Mouse (Mus musculus): Measurements from ENCODE around the gene Gm960. TPM values are rescaled to one million over a fixed set of nuclear protein-coding genes. Genes with fewer than 3 reads are reported as not detected.
"Not testable (repeated sequence)": the region's sequence is repeated elsewhere in the genome, so short reads cannot be mapped to it uniquely, and the experiment has no call there.

Gm960 gene
- polyA plus RNA-seq, 1 experiment: not detected

- Histone ChIP-seq H3K4me1 (ENCODE audit: control insufficient read depth, insufficient read depth, low read length) (no peaks in the 10 kb centered on the region), H3K4me3 (ENCODE audit: insufficient read depth, low read length) (no peak overlapping the region), H3K27ac (ENCODE audit: insufficient read depth, low read depth, low read length) (no peak overlapping the region)
- no peak for TF ChIP-seq POLR2A (IDR thresholded peaks at IDR 0.05; ENCODE audit: borderline replicate concordance, low read depth, low read length)
Measured at GRCm38 (mm10) chr19:4605654-4606053, 92.8 kb downstream of the Gm960 start.

DNA sequence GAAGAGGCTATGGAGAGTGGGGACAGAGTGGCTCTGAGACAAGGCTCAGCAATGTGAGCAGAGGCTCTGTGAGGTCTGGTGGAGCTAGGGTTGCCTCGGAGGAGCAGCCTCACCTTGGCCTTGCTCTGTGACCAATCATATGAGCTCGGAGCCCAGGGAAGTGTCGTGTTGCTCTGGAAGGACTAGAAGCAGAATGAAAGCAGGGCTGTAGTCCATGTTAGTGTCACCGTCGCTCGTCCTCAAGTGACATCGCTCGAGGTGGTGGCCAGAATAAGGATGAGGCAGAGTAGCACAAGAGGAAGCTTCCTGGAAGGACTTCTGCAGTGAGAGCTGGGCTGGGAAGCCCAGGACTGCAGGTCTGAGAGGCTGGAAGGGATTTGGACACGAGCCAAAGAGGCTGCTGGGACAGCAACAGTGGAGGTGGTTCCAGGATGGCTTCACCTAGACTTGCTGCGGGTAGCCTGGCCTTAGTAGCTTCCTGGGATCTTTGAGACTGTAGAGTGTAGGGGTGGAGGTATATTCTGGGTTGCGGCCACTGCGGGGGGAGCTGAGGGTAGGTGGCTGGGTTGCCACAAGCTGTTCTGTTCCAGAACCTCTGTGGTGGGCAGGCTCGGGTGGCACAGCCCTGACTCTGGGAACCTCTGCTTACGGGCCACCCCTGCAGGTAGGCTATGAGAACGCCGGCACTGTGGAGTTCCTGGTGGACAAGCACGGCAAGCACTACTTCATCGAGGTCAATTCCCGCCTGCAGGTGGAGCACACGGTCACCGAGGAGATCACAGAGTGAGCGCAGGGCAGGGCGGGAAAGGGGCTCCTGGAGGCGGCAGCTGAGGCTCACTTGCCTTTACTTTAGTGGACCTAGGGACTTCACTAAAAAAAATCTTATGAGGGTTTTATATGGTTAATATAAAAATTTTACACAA is 94.4 kb downstream of the Gm960 start:
- H3K27ac ChIP-seq (ENCODE audit: insufficient read depth, low read depth, low read length): no peak overlapping the region
- no peak overlapping the region for H3K4me3 ChIP-seq (ENCODE audit: insufficient read depth, low read length)
- TF ChIP-seq CTCF (IDR thresholded peaks at IDR 0.05; ENCODE audit: low read depth, low read length) (no peak), POLR2A (IDR thresholded peaks at IDR 0.05; ENCODE audit: borderline replicate concordance, low read depth, low read length) (no peak)
- no peaks in the 10 kb centered on the region for H3K4me1 ChIP-seq (ENCODE audit: control insufficient read depth, insufficient read depth, low read length)

GRCm38 (mm10) chr19:4602459-4602858 is 96.0 kb downstream of the Gm960 start:
- Histone ChIP-seq H3K4me3 (ENCODE audit: insufficient read depth, low read length) (no peak overlapping the region), H3K4me1 (ENCODE audit: control insufficient read depth, insufficient read depth, low read length) (no peaks in the 10 kb centered on the region), H3K27ac (ENCODE audit: insufficient read depth, low read depth, low read length) (no peak overlapping the region)
- TF ChIP-seq POLR2A (IDR thresholded peaks at IDR 0.05; ENCODE audit: borderline replicate concordance, low read depth, low read length) (no peak), CTCF (IDR thresholded peaks at IDR 0.05; ENCODE audit: low read depth, low read length) (no peak)

DNA sequence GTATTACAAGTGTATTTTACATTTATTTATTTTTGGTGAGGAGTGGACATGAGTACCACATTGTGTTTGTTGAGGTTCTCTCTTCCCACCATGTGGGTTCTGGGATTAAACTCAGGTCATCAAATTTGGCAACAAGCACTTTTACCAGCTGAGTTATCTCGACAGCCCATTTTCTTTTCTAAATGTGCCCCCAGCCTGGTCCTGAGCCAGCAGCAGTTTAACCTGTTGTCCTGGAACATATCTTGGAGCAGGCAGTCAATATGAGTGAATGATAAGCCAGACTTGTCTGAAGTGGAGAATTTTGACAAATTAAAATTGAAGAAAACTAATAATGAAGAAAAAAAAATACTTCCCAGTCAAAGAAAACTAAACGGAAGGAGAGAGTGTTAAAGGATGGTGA is 102.4 kb downstream of the Gm960 start:
- TF ChIP-seq POLR2A (IDR thresholded peaks at IDR 0.05; ENCODE audit: borderline replicate concordance, low read depth, low read length) (no peak), CTCF (IDR thresholded peaks at IDR 0.05; ENCODE audit: low read depth, low read length) (no peak)
- Histone ChIP-seq H3K4me1 (ENCODE audit: control insufficient read depth, insufficient read depth, low read length) (no peaks in the 10 kb centered on the region), H3K4me3 (ENCODE audit: insufficient read depth, low read length) (no peak overlapping the region), H3K27ac (ENCODE audit: insufficient read depth, low read depth, low read length) (no peak overlapping the region)

DNA sequence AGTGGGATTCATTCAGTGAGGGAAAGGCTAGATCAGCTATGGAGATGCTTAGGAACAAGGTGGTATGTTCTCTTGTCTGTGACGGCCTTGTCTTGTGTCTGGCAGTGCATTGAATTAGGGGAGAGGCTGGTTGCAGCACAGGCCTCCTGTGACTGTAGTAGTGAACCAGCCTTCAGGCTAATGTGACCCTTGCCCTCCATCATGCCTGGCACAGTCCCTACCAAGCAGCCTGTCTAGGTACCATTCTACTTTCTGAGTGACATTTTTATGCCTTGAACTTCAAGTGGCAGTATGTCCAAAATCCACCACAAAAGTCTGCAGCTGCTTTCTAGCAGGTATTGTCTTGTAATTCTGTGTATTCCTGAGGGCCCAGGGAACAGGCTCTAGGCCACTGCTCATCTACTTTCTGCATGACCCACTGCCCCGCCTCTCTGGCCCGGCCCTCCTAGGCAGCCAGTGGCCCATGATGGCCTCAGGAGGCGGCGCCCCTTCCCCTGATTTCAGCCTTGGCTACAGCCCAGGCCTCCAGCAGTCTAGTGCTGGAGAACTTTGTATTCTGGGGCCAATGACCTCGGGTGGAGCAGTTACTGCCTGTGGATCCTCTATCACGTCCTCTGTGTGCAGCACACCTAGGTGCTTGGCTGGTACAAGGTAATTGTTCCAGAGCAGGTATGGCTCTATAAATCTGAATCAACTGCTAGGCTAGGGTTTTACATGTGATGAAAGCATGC is 104.5 kb downstream of the Gm960 start:
- TF ChIP-seq POLR2A (IDR thresholded peaks at IDR 0.05; ENCODE audit: borderline replicate concordance, low read depth, low read length) (no peak), CTCF (IDR thresholded peaks at IDR 0.05; ENCODE audit: low read depth, low read length) (no peak)
- Histone ChIP-seq H3K4me3 (ENCODE audit: insufficient read depth, low read length) (no peak overlapping the region), H3K27ac (ENCODE audit: insufficient read depth, low read depth, low read length) (no peak overlapping the region), H3K4me1 (ENCODE audit: control insufficient read depth, insufficient read depth, low read length) (no peaks in the 10 kb centered on the region)

DNA sequence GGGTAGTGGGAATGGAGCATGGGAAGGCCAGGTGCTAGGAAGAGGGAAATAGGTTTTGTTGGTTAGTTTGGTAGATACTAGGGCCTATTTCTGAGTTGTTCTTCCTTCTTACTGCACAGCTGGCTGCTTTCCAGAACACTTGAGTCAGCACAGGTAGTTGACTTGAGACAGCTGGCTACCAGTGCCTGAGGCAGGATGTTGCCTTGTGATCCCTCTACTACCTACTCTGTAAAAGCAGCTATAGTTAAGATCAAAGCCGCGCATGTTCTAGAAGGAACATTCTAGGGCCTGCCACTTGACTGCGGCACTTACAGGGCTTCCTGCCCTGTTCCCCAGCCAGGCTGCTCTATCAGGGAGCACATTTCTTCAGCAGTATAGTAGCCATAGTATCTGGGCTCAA is 108.4 kb downstream of the Gm960 start:
- TF ChIP-seq CTCF (IDR thresholded peaks at IDR 0.05; ENCODE audit: low read depth, low read length) (no peak), POLR2A (IDR thresholded peaks at IDR 0.05; ENCODE audit: borderline replicate concordance, low read depth, low read length) (no peak)
- no peaks in the 10 kb centered on the region for H3K4me1 ChIP-seq (ENCODE audit: control insufficient read depth, insufficient read depth, low read length)
- no peak overlapping the region for H3K4me3 ChIP-seq (ENCODE audit: insufficient read depth, low read length)
- H3K27ac ChIP-seq (ENCODE audit: insufficient read depth, low read depth, low read length): no peak overlapping the region

GRCm38 (mm10) chr19:4589081-4589480 is 109.4 kb downstream of the Gm960 start:
- Histone ChIP-seq H3K27ac (ENCODE audit: insufficient read depth, low read depth, low read length) (no peak overlapping the region), H3K4me1 (ENCODE audit: control insufficient read depth, insufficient read depth, low read length) (no peaks in the 10 kb centered on the region), H3K4me3 (ENCODE audit: insufficient read depth, low read length) (no peak overlapping the region)
- TF ChIP-seq POLR2A (IDR thresholded peaks at IDR 0.05; ENCODE audit: borderline replicate concordance, low read depth, low read length) (no peak), CTCF (IDR thresholded peaks at IDR 0.05; ENCODE audit: low read depth, low read length) (no peak)

GRCm38 (mm10) chr19:4588430-4588829 is 110.0 kb downstream of the Gm960 start:
- H3K4me3 ChIP-seq (ENCODE audit: insufficient read depth, low read length): no peak overlapping the region
- H3K4me1 ChIP-seq (ENCODE audit: control insufficient read depth, insufficient read depth, low read length): no peaks in the 10 kb centered on the region
- H3K27ac ChIP-seq (ENCODE audit: insufficient read depth, low read depth, low read length): no peak overlapping the region
- no peak for TF ChIP-seq POLR2A (IDR thresholded peaks at IDR 0.05; ENCODE audit: borderline replicate concordance, low read depth, low read length)
- TF ChIP-seq CTCF (IDR thresholded peaks at IDR 0.05; ENCODE audit: low read depth, low read length): no peak

DNA sequence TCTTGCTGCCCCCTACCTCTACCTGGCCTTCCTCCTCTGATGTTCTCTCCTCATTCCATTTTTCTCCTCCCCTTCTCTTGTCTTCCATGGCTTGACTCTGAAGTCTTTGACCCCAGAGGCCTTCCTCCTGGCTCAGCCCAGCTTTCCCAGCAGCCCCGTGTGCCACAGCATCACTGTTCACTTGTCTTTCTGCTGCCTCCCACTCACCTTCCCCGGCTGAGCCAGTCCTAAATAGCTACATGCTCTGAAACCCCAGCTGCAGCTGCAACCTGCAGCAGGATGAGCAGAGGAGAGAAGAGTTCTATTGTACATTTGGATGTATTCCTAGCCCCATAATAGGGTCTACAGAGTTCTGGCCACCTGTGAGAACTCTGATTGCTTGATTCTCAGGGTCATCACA is 111.0 kb downstream of the Gm960 start:
- Histone ChIP-seq H3K4me1 (ENCODE audit: control insufficient read depth, insufficient read depth, low read length) (no peaks in the 10 kb centered on the region), H3K27ac (ENCODE audit: insufficient read depth, low read depth, low read length) (no peak overlapping the region), H3K4me3 (ENCODE audit: insufficient read depth, low read length) (no peak overlapping the region)
- TF ChIP-seq CTCF (IDR thresholded peaks at IDR 0.05; ENCODE audit: low read depth, low read length) (no peak), POLR2A (IDR thresholded peaks at IDR 0.05; ENCODE audit: borderline replicate concordance, low read depth, low read length) (no peak)

- H3K4me3 ChIP-seq (ENCODE audit: insufficient read depth, low read length); H3K4me1 ChIP-seq (ENCODE audit: control insufficient read depth, insufficient read depth, low read length); H3K27ac ChIP-seq (ENCODE audit: insufficient read depth, low read depth, low read length): not testable (repeated sequence)
Measured at GRCm38 (mm10) chr19:4586783-4587182, 111.7 kb downstream of the Gm960 start.
